Mouse (Mus musculus) E14TG2a.4 (cell line): Measurements from ENCODE around the gene Pde2a.

Experiments used
- H3K27me3 ChIP-seq: 2 replicates; pipeline ENCODE4 v1.6.1; 2014; ENCODE audit warnings: low read length, control low read depth; ENCODE audit not compliant: insufficient read depth
- H3K36me3 ChIP-seq: 2 replicates; pipeline ENCODE4 v1.6.1; 2014; ENCODE audit warnings: low read length, control low read depth; ENCODE audit not compliant: insufficient read depth
- H3K4me1 ChIP-seq: replicated peaks from 2 replicates; pipeline ENCODE4 v1.6.1; 2014; ENCODE audit warnings: low read depth, low read length, control low read depth
- H3K4me3 ChIP-seq: replicated peaks from 2 replicates; pipeline ENCODE4 v1.5.1; 2014; ENCODE audit warnings: mild to moderate bottlenecking, low read length
- H3K9me3 ChIP-seq: 2 replicates; pipeline ENCODE4 v1.6.1; 2014; ENCODE audit warnings: low read length, control low read depth
- CTCF ChIP-seq: conservative IDR thresholded peaks from 2 replicates; pipeline ENCODE4 v1.5.1; 2014; ENCODE audit warnings: low read length
- NANOG ChIP-seq: IDR thresholded peaks from 2 replicates; pipeline ENCODE4 v1.6.1; 2014; ENCODE audit warnings: borderline replicate concordance, low read length, mixed read lengths
- POU5F1 ChIP-seq: IDR thresholded peaks from 2 replicates; pipeline ENCODE4 v1.6.1; 2014; ENCODE audit warnings: low read length, borderline replicate concordance

Gene Pde2a

DNA sequence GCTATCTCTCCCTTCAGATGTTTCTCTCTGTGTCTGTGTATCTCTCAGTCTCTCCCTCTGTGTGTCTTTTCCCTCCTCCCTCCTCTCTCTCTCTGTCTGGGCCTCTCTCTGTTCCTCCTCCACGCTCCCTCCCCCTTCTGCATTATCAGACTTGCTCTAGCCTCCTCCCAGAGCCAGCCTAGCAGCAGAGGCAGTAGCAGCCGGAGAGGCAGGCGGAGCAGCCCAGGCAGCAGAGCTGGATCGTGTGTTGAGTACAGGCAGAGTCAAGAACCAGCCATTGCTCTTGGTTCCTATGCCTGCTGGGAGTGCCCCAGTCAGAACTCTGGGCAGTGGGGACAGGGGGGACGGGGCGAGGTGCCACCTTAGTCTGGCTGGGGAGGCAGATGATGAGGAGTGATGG, at the start of gene Pde2a:
Gene Pde2a, plus strand, starts transcription at position 163 of the 400 bp plus-strand sequence.
- TF ChIP-seq POU5F1 (no peak), CTCF (no peak), NANOG (no peak)
- Histone ChIP-seq H3K4me1 (peaks cover 20% of the 10 kb centered on the region), H3K27me3 (peaks cover 70% of the 10 kb centered on the region), H3K4me3 (no peak within 1 kb of the TSS), H3K36me3 (no peaks in the 10 kb centered on the region), H3K9me3 (no peaks in the 10 kb centered on the region)

DNA sequence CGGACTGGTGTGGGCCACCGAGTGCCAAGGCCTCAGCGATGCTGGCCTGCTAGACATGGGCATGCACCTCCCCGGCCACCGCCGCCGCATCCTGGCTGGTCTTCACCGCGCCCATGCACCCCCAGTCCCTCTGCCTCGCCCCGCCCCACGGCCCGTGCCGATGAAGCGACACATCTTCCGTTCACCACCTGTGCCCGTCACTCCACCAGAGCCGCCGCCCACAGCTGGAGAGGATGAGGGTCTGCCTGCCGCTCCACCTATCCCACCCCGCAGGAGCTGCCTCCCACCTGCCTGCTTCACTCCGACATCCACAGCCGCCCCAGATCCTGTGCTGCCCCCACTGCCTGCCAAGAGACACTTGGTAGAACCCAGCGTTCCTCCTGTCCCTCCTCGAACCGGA, 48.4 kb upstream of the Pde2a start:
- Histone ChIP-seq H3K9me3 (no peaks in the 10 kb centered on the region), H3K4me3 (peak overlapping the region; percentile 74), H3K27me3 (0 out of 2 replicates have a peak, but pooled peaks cover 11% of the 10 kb centered on the region), H3K36me3 (peaks cover 19% of the 10 kb centered on the region), H3K4me1 (peaks cover 46% of the 10 kb centered on the region)
- TF ChIP-seq CTCF (no peak), NANOG (no peak), POU5F1 (no peak)

DNA sequence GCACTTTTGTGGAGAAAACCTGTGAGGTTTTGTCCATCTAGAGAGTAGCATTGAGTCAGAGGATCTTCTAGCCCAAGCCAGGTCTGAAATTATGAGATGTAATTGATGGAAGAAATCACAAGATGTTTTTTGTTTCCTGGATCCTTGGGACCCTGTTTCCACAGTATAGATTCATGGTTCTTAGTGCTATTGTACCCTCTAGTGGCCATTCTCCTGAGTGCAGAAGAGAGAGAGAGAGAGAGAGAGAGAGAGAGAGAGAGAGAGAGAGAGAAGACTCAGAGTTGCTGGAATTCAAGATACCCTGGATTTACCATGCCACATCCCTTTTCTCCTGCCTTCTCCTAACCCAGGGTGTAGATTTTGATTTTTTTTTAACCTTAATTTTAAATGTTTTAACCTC, 47.3 kb upstream of the Pde2a start:
- Histone ChIP-seq H3K27me3 (0 out of 2 replicates have a peak, but pooled peaks cover 11% of the 10 kb centered on the region), H3K9me3 (no peaks in the 10 kb centered on the region), H3K4me3 (no peak overlapping the region), H3K4me1 (peaks cover 40% of the 10 kb centered on the region), H3K36me3 (peaks cover 19% of the 10 kb centered on the region)
- TF ChIP-seq POU5F1 (no peak), CTCF (peak; percentile 48)

DNA sequence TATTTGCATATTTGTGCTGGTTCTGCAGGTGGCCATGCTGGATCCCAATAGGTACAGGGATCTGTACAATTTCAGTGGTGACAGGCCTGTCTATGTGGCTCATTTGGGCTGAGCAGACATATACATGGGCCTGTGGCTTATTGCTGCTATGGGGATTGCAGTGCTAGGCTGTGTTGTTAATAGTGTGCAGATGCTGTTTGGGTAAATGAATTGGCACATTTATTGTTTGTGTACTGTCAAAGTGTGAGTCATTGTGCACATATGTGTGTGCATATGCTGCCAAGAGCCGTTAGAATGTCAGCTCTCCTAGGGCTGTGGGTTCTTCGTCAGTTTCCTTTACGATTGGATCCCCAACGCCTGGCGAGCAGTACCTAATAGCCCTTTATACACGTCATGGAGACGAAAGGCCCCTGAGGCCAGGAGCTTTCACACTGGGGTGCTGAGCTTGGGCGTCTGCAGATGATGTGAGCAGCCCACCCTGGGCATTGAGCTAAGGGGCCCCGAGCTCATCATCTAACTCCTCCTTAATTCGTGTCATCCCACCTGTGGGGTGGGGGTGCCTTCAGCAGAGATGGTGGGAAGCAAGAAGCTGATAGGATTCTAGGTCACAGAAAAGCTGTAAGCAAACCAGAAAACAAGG, 44.7 kb upstream of the Pde2a start:
- no peaks in the 10 kb centered on the region for H3K9me3 ChIP-seq
- H3K4me1 ChIP-seq: peaks cover 34% of the 10 kb centered on the region
- TF ChIP-seq NANOG (no peak), POU5F1 (no peak), CTCF (no peak)
- peaks cover 24% of the 10 kb centered on the region for H3K36me3 ChIP-seq
- 0 out of 2 replicates have a peak, but pooled peaks cover 11% of the 10 kb centered on the region for H3K27me3 ChIP-seq
- H3K4me3 ChIP-seq: no peak overlapping the region

DNA sequence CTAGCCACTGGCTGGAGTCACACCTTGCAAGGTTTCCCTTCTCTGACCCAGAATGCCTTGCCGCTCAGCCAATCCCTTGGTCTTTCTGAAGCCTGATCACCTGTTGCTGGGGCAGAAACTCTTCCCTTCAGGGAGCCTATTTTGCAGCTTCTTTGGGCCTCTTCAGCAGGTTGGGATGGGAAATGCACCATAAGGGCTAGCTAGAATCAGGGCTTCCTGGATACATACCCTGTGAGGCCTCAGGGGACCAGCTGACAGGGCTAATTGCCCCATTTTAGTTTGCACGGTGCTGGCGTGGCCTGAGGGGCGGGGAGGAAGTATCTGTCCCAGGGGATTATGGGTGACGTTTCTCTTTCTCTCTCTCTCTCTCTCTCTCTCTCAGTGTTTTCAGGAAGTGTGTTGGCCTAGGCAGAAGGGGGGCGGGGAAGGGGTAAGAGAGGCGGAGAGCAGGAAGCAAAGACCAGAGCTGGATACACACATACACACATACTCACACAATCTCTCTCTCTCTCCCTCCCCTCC, 43.7 kb upstream of the Pde2a start:
- H3K36me3 ChIP-seq: peaks cover 24% of the 10 kb centered on the region
- peak overlapping the region; percentile 39 for H3K4me3 ChIP-seq
- TF ChIP-seq CTCF: no peak
- TF ChIP-seq NANOG: no peak
- TF ChIP-seq POU5F1: no peak
- 0 out of 2 replicates have a peak, but pooled peaks cover 3% of the 10 kb centered on the region for H3K27me3 ChIP-seq
- H3K9me3 ChIP-seq: no peaks in the 10 kb centered on the region
- peaks cover 41% of the 10 kb centered on the region for H3K4me1 ChIP-seq

DNA sequence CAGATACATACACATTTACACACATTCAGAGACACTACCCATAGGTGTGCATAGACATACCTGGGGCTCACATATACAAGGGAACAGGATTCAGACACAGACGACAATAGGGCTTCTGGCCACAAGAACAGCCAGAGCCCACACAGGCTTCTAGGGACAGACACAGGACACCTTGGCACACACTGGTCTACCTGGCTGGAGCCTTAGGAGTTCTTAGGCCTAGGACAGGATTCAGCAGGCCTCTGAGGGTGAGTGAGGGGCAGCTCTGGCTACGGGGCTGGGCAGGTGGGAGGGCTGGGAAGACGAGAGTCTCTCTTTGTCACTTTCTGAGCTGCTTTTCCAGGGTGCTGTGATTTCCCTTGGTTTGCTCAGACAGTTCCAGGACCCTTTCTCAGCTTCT, 43.2 kb upstream of the Pde2a start:
- H3K9me3 ChIP-seq: no peaks in the 10 kb centered on the region
- no peaks in the 10 kb centered on the region for H3K27me3 ChIP-seq
- H3K4me3 ChIP-seq: no peak overlapping the region
- peaks cover 23% of the 10 kb centered on the region for H3K36me3 ChIP-seq
- H3K4me1 ChIP-seq: peaks cover 41% of the 10 kb centered on the region
- no peak for TF ChIP-seq NANOG
- TF ChIP-seq CTCF: no peak
- no peak for TF ChIP-seq POU5F1

DNA sequence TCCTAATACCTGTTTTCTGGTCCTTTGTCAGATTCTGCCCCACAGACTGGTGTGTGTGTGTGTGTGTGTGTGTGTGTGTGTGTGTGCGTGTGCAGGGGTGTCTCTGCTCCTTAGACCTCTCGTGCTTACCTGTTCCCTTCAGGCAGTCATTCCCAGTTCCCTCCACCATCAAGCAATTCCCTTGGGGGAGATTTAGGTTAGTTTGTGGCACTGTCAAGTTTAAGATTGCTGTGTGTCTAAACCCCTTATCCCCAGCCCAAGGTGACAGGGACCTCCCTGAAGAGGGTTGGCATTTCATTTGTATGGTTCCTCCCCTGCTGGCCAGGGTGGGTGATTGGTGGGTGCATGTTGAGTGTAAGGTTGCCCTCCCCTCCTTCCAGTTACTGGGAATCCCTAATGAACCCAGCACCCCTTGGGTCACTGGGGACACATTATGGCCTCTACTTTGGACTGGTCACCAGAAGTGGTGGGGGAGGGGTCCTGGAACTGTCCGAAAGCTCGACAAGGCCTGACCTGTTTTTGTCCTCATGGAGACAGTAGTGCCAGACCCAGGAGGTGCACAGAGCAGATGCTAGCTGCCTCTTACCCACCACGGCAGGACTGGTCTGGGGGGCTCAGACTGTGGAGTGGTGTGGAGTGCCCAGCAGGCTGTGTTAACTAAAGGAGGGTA, 42.6 kb upstream of the Pde2a start:
- Histone ChIP-seq H3K9me3 (no peaks in the 10 kb centered on the region), H3K4me1 (peaks cover 44% of the 10 kb centered on the region)
- TF ChIP-seq POU5F1 (no peak), CTCF (no peak), NANOG (no peak)

DNA sequence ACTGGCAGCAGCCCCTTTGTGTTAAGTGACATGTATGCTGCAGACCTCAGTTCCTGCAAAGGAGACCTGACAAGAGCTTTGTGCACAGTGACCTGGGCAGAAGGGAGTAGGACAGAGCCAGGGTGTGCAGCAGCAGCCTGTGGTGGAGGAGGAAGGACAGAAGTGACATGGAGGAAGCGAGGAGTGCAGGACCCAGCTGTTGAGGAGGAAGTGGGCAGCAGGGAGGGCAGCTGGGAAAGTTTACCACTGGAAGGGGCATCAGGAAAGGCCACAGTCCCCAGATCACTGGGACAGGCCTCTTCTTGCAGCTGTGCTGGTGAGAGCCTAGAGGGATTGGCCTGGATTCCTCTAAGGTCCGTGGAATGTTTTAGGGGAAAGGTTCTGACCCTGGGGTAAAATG, 41.8 kb upstream of the Pde2a start:
- H3K27me3 ChIP-seq: no peaks in the 10 kb centered on the region
- peaks cover 28% of the 10 kb centered on the region for H3K36me3 ChIP-seq
- TF ChIP-seq NANOG (no peak), POU5F1 (no peak), CTCF (no peak)
- H3K9me3 ChIP-seq: no peaks in the 10 kb centered on the region
- no peak overlapping the region for H3K4me3 ChIP-seq
- peaks cover 52% of the 10 kb centered on the region for H3K4me1 ChIP-seq

More for the DNA sequence above, 42.6 kb upstream of the Pde2a start:
- Histone ChIP-seq H3K4me3 (no peak overlapping the region), H3K36me3 (peaks cover 24% of the 10 kb centered on the region), H3K27me3 (no peaks in the 10 kb centered on the region)

DNA sequence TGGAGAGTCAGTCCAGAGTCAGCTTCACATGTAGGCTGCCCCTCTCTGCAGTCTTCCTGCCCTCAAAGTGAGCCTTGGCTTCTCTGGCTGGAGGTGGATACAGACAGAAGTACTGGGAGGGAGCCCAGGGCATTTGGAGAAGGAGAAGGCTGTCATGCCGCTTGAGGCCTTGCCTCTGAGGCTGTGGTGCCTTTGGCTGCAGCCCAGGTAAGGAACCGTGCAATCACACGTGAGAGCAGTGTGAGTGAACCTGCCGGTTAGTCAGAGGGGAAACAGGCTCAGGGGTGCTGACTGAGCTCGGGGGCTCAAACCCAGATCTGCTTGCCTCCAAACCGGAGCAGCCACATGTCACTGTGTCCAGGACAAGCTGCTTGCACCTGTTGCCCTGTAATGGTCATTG, 40.0 kb upstream of the Pde2a start:
- peaks cover 15% of the 10 kb centered on the region for H3K36me3 ChIP-seq
- H3K4me3 ChIP-seq: no peak overlapping the region
- peaks cover 70% of the 10 kb centered on the region for H3K4me1 ChIP-seq
- no peaks in the 10 kb centered on the region for H3K27me3 ChIP-seq
- TF ChIP-seq POU5F1 (no peak), NANOG (no peak), CTCF (no peak)
- H3K9me3 ChIP-seq: no peaks in the 10 kb centered on the region
